Mouse (Mus musculus) testis, adult 2 months (tissue): Measurements from ENCODE around the gene Gm11032.

Experiments
- CTCF ChIP-seq: fragments of 200-500 bp; IDR thresholded peaks from 2 replicates; pipeline ENCODE4 v1.5.1; 2012; ENCODE audit warnings: low read depth, mild to moderate bottlenecking, inconsistent platforms, low read length, moderate library complexity; ENCODE audit not compliant: control insufficient read depth, insufficient read depth, insufficient replicate concordance
- POLR2A ChIP-seq: fragments of 200-500 bp; IDR thresholded peaks from 2 replicates; pipeline ENCODE4 v1.6.1; 2012; ENCODE audit warnings: low read depth, mild to moderate bottlenecking, inconsistent platforms, low read length, moderate library complexity; ENCODE audit not compliant: control insufficient read depth

- no peak for TF ChIP-seq CTCF
- TF ChIP-seq POLR2A: no peak
Measured at GRCm38 (mm10) chr11:4662496-4662878, 42.6 kb downstream of the Gm11032 start.
